In the genomic region with DNA sequence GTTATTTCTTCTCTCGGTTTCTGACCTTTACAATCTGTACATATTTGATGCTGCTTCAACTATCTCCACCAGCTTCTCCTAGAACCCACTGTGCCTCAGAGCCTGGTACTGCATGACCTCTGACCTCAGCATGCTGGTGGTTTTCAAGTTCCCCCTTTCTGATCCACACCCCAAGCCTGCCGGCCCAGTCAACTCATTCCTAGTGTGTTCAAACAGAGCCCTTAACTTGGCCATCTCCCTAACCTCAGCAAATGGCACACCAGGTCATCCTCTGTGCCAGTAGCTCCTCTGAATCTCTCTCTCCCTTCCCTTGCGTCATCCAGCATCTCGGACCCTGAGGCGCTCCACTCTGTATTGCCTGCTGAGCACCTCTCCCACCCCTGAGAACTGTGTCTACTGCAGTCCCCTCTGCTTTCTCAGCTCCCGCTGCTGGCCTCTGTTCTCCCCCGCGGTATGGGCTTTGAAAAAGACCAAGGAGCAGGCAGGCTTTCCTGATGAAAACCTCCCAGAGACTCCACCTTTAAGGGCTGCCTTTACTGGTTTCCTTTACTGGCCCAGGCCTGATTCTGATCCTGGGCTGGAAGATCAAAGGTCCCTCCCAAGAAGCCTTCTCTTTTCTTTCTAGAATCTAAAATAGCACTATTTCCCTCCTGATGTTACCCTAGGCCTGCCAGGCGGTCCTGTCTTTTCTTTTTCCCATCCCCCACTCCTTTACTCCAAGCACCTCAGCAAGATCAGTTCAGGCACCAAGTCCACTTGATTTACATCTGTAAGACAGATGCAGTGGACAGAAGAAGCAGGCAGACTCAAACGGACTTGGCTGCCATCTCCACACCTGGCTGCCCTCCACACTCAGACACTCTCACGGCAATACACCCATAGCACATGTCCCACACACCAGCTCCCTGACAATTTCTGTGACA, we compare ENCODE assay signal across 9 mouse cellular contexts. TPM values are rescaled to one million over a fixed set of nuclear protein-coding genes. Genes with fewer than 3 reads are reported as not detected.
A peak's percentile ranks its signal among the peaks of the same experiment; 100 is the strongest.
DNase-seq lines count a peak whose midpoint lies in the region; ATAC-seq and TF ChIP-seq lines count a peak whose summit lies in the region.
"Had no signal": no experiment of that assay in that cellular context is flagged by ENCODE, and none has a peak within 500 bp of the region (broad histone marks: within the 10 kb centered on the region; RNA-seq: fewer than 3 reads in every experiment).

No protein-coding gene starts in this region.

- TF ChIP-seq EP300 in ES-Bruce4 (IDR thresholded peaks at IDR 0.05; ENCODE audit: insufficient read depth, low read depth, low read length) = no peak

- peak overlapping the region; percentile 29; the same call in 1 of the 2 replicates for H3K4me2 ChIP-seq in forebrain, postnatal 0 days (ENCODE audit: low read depth)
- no peak overlapping the region for H3K4me2 ChIP-seq in forebrain, embryonic 15.5 days (replicated peaks)
- peak overlapping the region; percentile 23 for H3K4me2 ChIP-seq in hindbrain, embryonic 13.5 days

- H3K4me3 ChIP-seq in forebrain, postnatal 0 days (ENCODE audit: low read depth, low read length) = no peak overlapping the region
- no peak overlapping the region for H3K4me3 ChIP-seq in forebrain, embryonic 15.5 days
- H3K4me3 ChIP-seq in ES-Bruce4 (ENCODE audit: low read depth, low read length) = no peak overlapping the region
- no peak overlapping the region for H3K4me3 ChIP-seq in hindbrain, embryonic 13.5 days

- DNase-seq in forebrain, postnatal 0 days = no peak
- no peak for DNase-seq in urinary bladder, adult 18-20 months (ENCODE audit: low spot score in 2 of 2)
- DNase-seq: cerebellum, adult 18-20 months had no signal

- no peak for TF ChIP-seq POLR2A in ES-Bruce4 (IDR thresholded peaks at IDR 0.05; ENCODE audit: insufficient read depth, low read length)

- TF ChIP-seq CTCF in forebrain, postnatal 0 days (IDR thresholded peaks at IDR 0.05; ENCODE audit: low read depth) = no peak
- no peak for TF ChIP-seq CTCF in ES-Bruce4 (IDR thresholded peaks at IDR 0.05; ENCODE audit: low read depth, low read length)

- no peaks in the 10 kb centered on the region for H3K9me3 ChIP-seq in forebrain, postnatal 0 days (ENCODE audit: low read length)
- no peaks in the 10 kb centered on the region for H3K9me3 ChIP-seq in forebrain, embryonic 15.5 days
- H3K9me3 ChIP-seq in ES-Bruce4 (replicated peaks; ENCODE audit: control insufficient read depth, insufficient read depth, low read length, poor library complexity, severe bottlenecking) = no peaks in the 10 kb centered on the region
- H3K9me3 ChIP-seq in hindbrain, embryonic 13.5 days = no peaks in the 10 kb centered on the region

- no peaks in the 10 kb centered on the region for H3K36me3 ChIP-seq in forebrain, postnatal 0 days (ENCODE audit: insufficient read depth)
- no peaks in the 10 kb centered on the region for H3K36me3 ChIP-seq in forebrain, embryonic 15.5 days
- H3K36me3 ChIP-seq in ES-Bruce4 (ENCODE audit: control insufficient read depth, insufficient read depth, low read length, poor library complexity, severe bottlenecking) = no peaks in the 10 kb centered on the region
- H3K36me3 ChIP-seq in hindbrain, embryonic 13.5 days = no peaks in the 10 kb centered on the region

- no peaks in the 10 kb centered on the region for H3K27me3 ChIP-seq in forebrain, postnatal 0 days (ENCODE audit: insufficient read depth, low read length)
- no peaks in the 10 kb centered on the region for H3K27me3 ChIP-seq in forebrain, embryonic 15.5 days
- H3K27me3 ChIP-seq in ES-Bruce4 (ENCODE audit: control insufficient read depth, insufficient read depth, low read length, poor library complexity, severe bottlenecking) = no peaks in the 10 kb centered on the region
- no peaks in the 10 kb centered on the region for H3K27me3 ChIP-seq in hindbrain, embryonic 13.5 days

- H3K4me1 ChIP-seq in forebrain, postnatal 0 days (ENCODE audit: insufficient read depth) = peaks cover 10% of the 10 kb centered on the region
- peaks cover 27% of the 10 kb centered on the region for H3K4me1 ChIP-seq in forebrain, embryonic 15.5 days
- peaks cover 9% of the 10 kb centered on the region for H3K4me1 ChIP-seq in ES-Bruce4 (ENCODE audit: control insufficient read depth, insufficient read depth, low read length)
- peaks cover 34% of the 10 kb centered on the region for H3K4me1 ChIP-seq in hindbrain, embryonic 13.5 days (replicated peaks)

- no peak overlapping the region for H3K27ac ChIP-seq in forebrain, postnatal 0 days (ENCODE audit: low read depth, low read length)
- H3K27ac ChIP-seq in forebrain, embryonic 15.5 days (replicated peaks) = no peak overlapping the region
- peak overlapping the region; percentile 63 for H3K27ac ChIP-seq in ES-Bruce4 (ENCODE audit: insufficient read depth, low read length)
- no peak overlapping the region for H3K27ac ChIP-seq in hindbrain, embryonic 13.5 days

- no peak overlapping the region; the same call in 1 of the 2 replicates for H3K9ac ChIP-seq in forebrain, postnatal 0 days
- H3K9ac ChIP-seq in forebrain, embryonic 15.5 days (replicated peaks) = no peak overlapping the region
- peak overlapping the region; percentile 11; the same call in 1 of the 2 replicates for H3K9ac ChIP-seq in ES-Bruce4 (ENCODE audit: low read depth, poor library complexity, severe bottlenecking)
- peak overlapping the region; percentile 30 for H3K9ac ChIP-seq in hindbrain, embryonic 13.5 days

- no peak for ATAC-seq in forebrain, postnatal 0 days
- no peak for ATAC-seq in forebrain, embryonic 15.5 days (replicated peaks)
- no peak for ATAC-seq in hindbrain, embryonic 13.5 days (ENCODE audit: low FRiP score)
- ATAC-seq in megakaryocyte progenitor cell, adult 5-6 weeks (replicated peaks; ENCODE audit: poor library complexity) = peak; percentile 27; the same call in 1 of the 2 replicates
- no peak for ATAC-seq in frontal cortex, adult (ENCODE audit: low TSS enrichment)
- no peak for ATAC-seq in erythroid progenitor cell, adult 5-6 weeks (replicated peaks; ENCODE audit: low FRiP score, poor library complexity, severe bottlenecking)

- 41% methylated on average over 11 of the region's 11 CpGs for WGBS in forebrain, postnatal 0 days
- WGBS in forebrain, embryonic 15.5 days = 31% methylated on average over 11 of the region's 11 CpGs
- 27% methylated on average over 11 of the region's 11 CpGs for WGBS in hindbrain, embryonic 13.5 days

RNA-seq across cellular contexts. Expression of a gene that starts 3.8 kb away (rescaled TPM):
- total RNA-seq in forebrain, postnatal 0 days (2014; rRNA removed) = 63.6 and 70.4 TPM in 2 replicates
- polyA plus RNA-seq in forebrain, postnatal 0 days (2015; fragmentation: Nextera tagmentation; extraction: Ambion mirVana) = 6.5 and 13.0 TPM in 2 replicates
- 16.1 and 17.9 TPM in 2 replicates for polyA plus RNA-seq in forebrain, embryonic 15.5 days (2015; fragmentation: Nextera tagmentation; extraction: Ambion mirVana)
- 22.0 and 24.7 TPM in 2 replicates for polyA plus RNA-seq in ES-Bruce4 (2011; ENCODE audit: insufficient read depth, insufficient read length, low read depth, missing spikeins)
- polyA plus RNA-seq in hindbrain, embryonic 13.5 days (2015; fragmentation: Nextera tagmentation; extraction: Ambion mirVana) = 8.5 and 8.7 TPM in 2 replicates
- 16.3 and 20.8 TPM in 2 replicates for total RNA-seq in megakaryocyte progenitor cell, adult 5-6 weeks (2015)
- total RNA-seq in megakaryocyte progenitor cell, adult 5-6 weeks (2017) = 12.9 and 14.8 TPM in 2 replicates
- 2.9 and 5.0 TPM in 2 replicates for total RNA-seq in erythroid progenitor cell, adult 5-6 weeks (2015; ENCODE audit: low replicate concordance)
- 1.1 and 1.2 TPM in 2 replicates for total RNA-seq in erythroid progenitor cell, adult 5-6 weeks (2017; ENCODE audit: low replicate concordance)

Comparison
In these comparisons a context has a peak if more than half of its experiments do, and no peak if none do; other contexts are left out.
1. H3K9ac ChIP-seq: peak in ES-Bruce4 (single experiment) and hindbrain, embryonic 13.5 days (single experiment); none in forebrain, postnatal 0 days (single experiment) and forebrain, embryonic 15.5 days (single experiment).